Mouse (Mus musculus) kidney, adult 2 months (tissue): Measurements from ENCODE around the gene Adam26a.
"Not testable (repeated sequence)": the region's sequence is repeated elsewhere in the genome, so short reads cannot be mapped to it uniquely, and the experiment has no call there.

ENCODE experiments used
- CTCF ChIP-seq: fragments of 200-500 bp; conservative IDR thresholded peaks from 2 replicates; pipeline ENCODE4 v1.5.1; 2011; ENCODE audit warnings: low read depth, mild to moderate bottlenecking, control low read depth, low read length, moderate library complexity, mixed read lengths; ENCODE audit not compliant: insufficient read depth, insufficient read length
- POLR2A ChIP-seq: fragments of 200-500 bp; IDR thresholded peaks from one replicate; pipeline ENCODE4 v1.6.1; 2011; ENCODE audit warnings: low read depth, low read length, control low read depth

- TF ChIP-seq CTCF, POLR2A: not testable (repeated sequence)
Observed at GRCm38 (mm10) chr8:43603166-43603565, 26.7 kb upstream of the Adam26a start.
